Mouse (Mus musculus) G1E (cell line): ENCODE measurements around the gene Acox3. TPM values are rescaled to one million over a fixed set of nuclear protein-coding genes. Genes with fewer than 3 reads are reported as not detected.

ENCODE experiments used
- ATAC-seq: 2 replicates; pipeline ENCODE4 v1.8.0; 2016; ENCODE audit warnings: mild to moderate bottlenecking; ENCODE audit not compliant: insufficient number of reproducible peaks, poor library complexity, low FRiP score, severe bottlenecking; ENCODE audit errors: extremely low read depth
- DNase-seq: peaks from one replicate; pipeline ENCODE4 v3.0.0; 2012; ENCODE audit warnings: low spot score
- H3K27me3 ChIP-seq: 2 replicates; pipeline ENCODE4 v1.6.1; 2012; ENCODE audit warnings: mild to moderate bottlenecking, low read length, inconsistent platforms; ENCODE audit not compliant: insufficient read depth
- H3K36me3 ChIP-seq: replicated peaks from 2 replicates; pipeline ENCODE3; 2012; ENCODE audit warnings: mild to moderate bottlenecking, inconsistent platforms
- H3K4me1 ChIP-seq: 2 replicates; pipeline ENCODE4 v1.6.1; 2012; ENCODE audit warnings: low read depth, low read length, inconsistent platforms, mixed read lengths; ENCODE audit not compliant: insufficient read depth
- H3K4me3 ChIP-seq: 2 replicates; pipeline ENCODE4 v1.5.1; 2012; ENCODE audit warnings: low read depth, mild to moderate bottlenecking, inconsistent platforms, low read length, moderate library complexity, mixed read lengths
- H3K9me3 ChIP-seq: replicated peaks from 2 replicates; pipeline ENCODE4 v1.6.1; 2012; ENCODE audit warnings: inconsistent platforms
- CTCF ChIP-seq: IDR thresholded peaks from 2 replicates; pipeline ENCODE4 v1.5.1; 2012; ENCODE audit warnings: low read depth, low read length, inconsistent platforms, mixed read lengths
- GATA1 ChIP-seq: IDR thresholded peaks from 2 replicates; pipeline ENCODE4 v1.6.1; 2012; ENCODE audit warnings: borderline replicate concordance, low read length, inconsistent platforms, mixed read lengths
- GATA2 ChIP-seq: IDR thresholded peaks from 2 replicates; pipeline ENCODE4 v1.6.1; 2012; ENCODE audit warnings: low read depth, low read length, inconsistent platforms, borderline replicate concordance
- POLR2AphosphoS5 ChIP-seq: IDR thresholded peaks from 2 replicates; pipeline ENCODE4 v1.6.1; 2012; ENCODE audit warnings: low read depth, low read length, inconsistent platforms; ENCODE audit not compliant: insufficient replicate concordance
- TAL1 ChIP-seq: conservative IDR thresholded peaks from 2 replicates; pipeline ENCODE4 v1.6.1; 2012; ENCODE audit warnings: low read depth, low read length, inconsistent platforms, mixed read lengths
- polyA plus RNA-seq: library from polyadenylated mRNA; stranded (reverse); fragments of >175 nt; gene quantifications from 2 replicates; pipeline ENCODE4 v1.2.3, GENCODE M21; 2012
- total RNA-seq, 2 experiments: library from RNA; stranded (forward) in 1 of 2; stranded (reverse) in 1 of 2; fragments of 200-1000 nt in 1 of 2; fragments of >200 nt in 1 of 2; fragmentation: Nextera tagmentation in 1 of 2; gene quantifications; 2 replicates each; pipeline ENCODE4 v1.2.3; 2014 to 2017

The Acox3 gene
- total and polyA plus RNA-seq, 3 experiments: 8.5 to 51.8 (median 41.2) TPM

DNA sequence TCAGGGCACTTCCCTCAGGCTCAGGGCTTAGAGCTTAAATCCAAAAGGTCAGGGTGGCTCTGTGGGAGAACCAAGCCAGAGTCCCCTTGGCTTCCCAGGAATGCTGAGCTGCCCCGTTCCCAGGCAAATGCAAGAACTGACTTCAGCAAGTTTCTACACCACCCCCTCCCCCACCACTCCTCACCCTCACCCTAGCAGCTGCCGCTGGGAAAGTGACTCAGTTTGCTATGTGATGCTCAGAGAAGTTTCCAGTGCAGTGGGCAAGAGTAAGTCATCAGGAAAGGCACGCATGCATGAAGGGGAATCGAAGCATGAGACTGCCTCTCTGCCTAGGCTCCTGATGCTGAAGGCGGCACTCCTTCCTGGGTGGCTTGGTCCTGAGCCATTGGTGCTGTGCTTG is 34.1 kb downstream of the Acox3 start:
- Histone ChIP-seq H3K4me3 (no peak overlapping the region), H3K27me3 (peaks cover 14% of the 10 kb centered on the region), H3K9me3 (no peaks in the 10 kb centered on the region), H3K4me1 (no peaks in the 10 kb centered on the region), H3K36me3 (peaks cover 7% of the 10 kb centered on the region)
- TF ChIP-seq GATA2: no peak
- no peak for DNase-seq
- ATAC-seq: no peak

DNA sequence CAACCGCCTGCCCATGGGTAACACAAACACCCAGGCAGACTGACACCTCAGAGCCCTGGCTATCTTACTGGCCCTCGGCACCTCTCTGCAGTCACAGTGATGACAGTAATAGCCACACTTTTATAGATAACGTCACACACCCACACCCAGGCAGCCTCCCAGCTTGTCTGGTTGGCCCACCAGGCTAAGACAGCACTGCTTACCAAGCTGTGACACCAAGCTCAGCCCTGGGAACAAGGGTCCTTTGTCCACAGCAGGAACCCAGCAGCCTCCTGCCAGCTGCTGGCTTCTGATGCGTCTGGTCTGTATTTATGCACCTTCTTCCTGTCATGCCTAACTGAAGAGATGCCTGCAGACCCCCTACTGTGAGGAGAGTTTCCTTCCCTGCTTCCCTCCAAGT is 38.3 kb downstream of the Acox3 start:
- DNase-seq (no peak), ATAC-seq (no peak)
- no peak for TF ChIP-seq TAL1
- no peak for TF ChIP-seq CTCF
- TF ChIP-seq GATA1: no peak
- TF ChIP-seq GATA2: no peak
- no peak for TF ChIP-seq POLR2AphosphoS5
- no peak overlapping the region for H3K4me3 ChIP-seq
- no peaks in the 10 kb centered on the region for H3K4me1 ChIP-seq
- H3K9me3 ChIP-seq: no peaks in the 10 kb centered on the region
- no peaks in the 10 kb centered on the region for H3K36me3 ChIP-seq
- H3K27me3 ChIP-seq: peaks cover 17% of the 10 kb centered on the region

DNA sequence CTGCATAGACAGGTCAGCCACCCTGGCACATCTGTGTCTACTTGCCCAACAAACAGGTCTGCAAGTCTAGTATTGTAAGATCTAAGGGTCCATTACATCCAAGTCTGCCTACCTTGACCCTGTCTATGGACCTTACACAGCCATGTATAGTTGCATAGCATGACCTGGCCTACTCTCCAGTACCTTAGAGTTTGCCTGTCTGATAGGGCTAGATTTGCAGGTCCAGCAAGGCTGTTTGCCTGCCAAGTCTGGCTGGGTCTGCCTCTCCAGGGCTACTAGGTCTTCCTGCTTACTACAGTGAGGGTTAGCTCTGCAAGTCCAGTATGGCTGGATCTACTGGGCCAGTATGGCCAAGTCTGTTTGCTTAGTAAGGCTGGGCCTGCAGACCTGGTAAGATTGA is 41.0 kb downstream of the Acox3 start:
- TF ChIP-seq TAL1: no peak
- no peak for TF ChIP-seq CTCF
- no peak for TF ChIP-seq GATA1
- TF ChIP-seq POLR2AphosphoS5: no peak
- no peak for TF ChIP-seq GATA2
- Histone ChIP-seq H3K27me3 (peaks cover 17% of the 10 kb centered on the region), H3K36me3 (no peaks in the 10 kb centered on the region), H3K4me3 (no peak overlapping the region), H3K4me1 (no peaks in the 10 kb centered on the region), H3K9me3 (no peaks in the 10 kb centered on the region)
- no peak for DNase-seq
- ATAC-seq: no peak

DNA sequence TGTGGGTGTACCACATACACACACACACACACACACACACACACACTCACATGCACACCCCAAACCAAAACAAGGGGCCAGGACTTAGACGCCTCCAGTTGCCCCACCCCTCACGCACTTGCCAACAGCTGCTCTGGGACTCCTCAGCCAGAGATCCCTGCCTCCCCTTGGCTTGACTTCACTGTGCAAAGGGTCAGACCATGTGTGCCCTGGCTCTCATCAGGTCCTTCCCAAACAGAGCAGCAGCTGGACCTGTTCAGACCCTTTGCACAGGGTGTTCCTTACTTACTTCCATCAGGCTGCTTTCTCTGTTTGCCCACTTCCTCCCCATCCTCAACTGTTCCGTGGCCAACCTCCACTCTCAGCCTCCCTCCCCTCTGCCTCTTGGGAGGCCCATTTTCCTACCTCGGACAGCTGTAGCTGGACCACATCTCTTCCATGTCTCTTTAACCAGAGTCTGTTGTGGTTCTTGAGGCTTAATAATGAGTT is 42.0 kb downstream of the Acox3 start:
- Histone ChIP-seq H3K4me3 (no peak overlapping the region), H3K36me3 (no peaks in the 10 kb centered on the region), H3K4me1 (no peaks in the 10 kb centered on the region), H3K27me3 (peaks cover 15% of the 10 kb centered on the region), H3K9me3 (no peaks in the 10 kb centered on the region)
- no peak for DNase-seq
- no peak for ATAC-seq
- TF ChIP-seq GATA1 (no peak), CTCF (no peak), GATA2 (no peak), TAL1 (no peak), POLR2AphosphoS5 (no peak)

DNA sequence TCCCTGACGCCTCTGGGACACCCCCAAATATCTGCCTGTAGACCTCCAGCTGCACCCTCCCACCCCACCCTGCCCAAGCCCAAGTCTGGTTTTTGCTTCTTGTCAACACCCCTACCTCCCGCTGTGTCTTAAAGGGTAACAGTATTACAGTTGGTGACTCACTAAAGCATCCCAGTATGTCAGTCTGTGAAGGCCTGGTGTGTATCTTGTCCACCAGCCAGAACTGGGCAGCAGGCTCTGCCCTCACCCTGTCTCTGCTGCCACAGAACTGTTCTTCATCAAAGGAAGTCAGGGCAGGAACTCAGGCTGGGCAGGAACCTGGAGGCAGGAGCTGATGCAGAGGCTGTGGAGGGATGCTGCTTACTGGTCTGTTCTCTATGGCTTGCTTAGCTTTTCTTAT is 43.6 kb downstream of the Acox3 start:
- Histone ChIP-seq H3K4me1 (no peaks in the 10 kb centered on the region), H3K27me3 (peaks cover 7% of the 10 kb centered on the region), H3K36me3 (no peaks in the 10 kb centered on the region), H3K9me3 (no peaks in the 10 kb centered on the region), H3K4me3 (no peak overlapping the region)
- TF ChIP-seq TAL1 (no peak), POLR2AphosphoS5 (no peak), CTCF (no peak), GATA2 (no peak), GATA1 (no peak)
- ATAC-seq: no peak
- DNase-seq: no peak

DNA sequence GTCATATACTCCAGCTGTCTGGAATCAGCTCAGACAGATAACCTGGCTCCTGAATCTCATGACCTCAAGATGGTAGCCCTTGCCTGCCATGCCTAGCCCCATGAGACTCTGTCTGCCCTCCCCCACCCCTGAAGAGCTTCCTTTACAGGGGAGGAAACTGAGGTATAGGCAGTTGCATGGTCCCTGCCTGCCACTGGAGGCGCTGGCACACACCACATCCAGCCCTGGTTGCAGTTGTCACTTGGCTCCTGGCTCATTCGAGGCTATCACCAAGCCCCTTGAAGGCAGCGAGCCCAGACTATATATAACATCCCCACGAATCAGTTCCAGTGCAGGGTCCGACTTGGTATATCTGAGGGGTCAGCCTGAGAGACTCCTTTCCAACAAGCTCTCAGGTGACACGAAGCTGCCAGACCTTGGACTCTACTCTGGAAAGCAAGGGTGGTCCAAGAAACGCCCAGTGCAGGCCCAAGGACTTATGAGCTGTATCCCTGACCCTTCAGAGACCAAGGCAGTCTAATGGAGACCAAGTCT is 44.5 kb downstream of the Acox3 start:
- Histone ChIP-seq H3K4me3 (no peak overlapping the region), H3K36me3 (no peaks in the 10 kb centered on the region), H3K9me3 (no peaks in the 10 kb centered on the region), H3K4me1 (no peaks in the 10 kb centered on the region), H3K27me3 (peaks cover 6% of the 10 kb centered on the region; the same call in 1 of the 2 replicates)
- DNase-seq (no peak), ATAC-seq (no peak)
- TF ChIP-seq GATA2: no peak
- no peak for TF ChIP-seq TAL1
- TF ChIP-seq GATA1: no peak
- no peak for TF ChIP-seq POLR2AphosphoS5
- no peak for TF ChIP-seq CTCF

DNA sequence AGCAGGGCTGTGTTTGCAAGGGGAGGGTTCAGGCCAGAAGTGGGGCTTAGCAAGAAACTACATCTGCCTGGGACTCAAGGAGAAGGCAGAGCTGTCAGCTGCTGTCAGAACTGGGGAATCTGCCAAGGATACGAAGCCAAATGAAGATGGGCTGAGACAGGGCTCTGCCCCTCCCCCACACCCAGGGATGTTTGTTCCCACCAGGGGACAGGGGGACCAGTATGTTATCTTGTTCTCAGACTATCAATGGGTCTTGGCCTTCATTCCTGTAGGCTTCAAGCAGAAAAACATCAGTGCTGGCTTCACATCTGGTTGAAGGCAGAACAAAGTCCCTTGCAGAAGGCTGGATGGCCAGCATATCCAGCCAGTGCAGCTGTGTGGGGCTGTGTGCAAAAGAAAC is 45.8 kb downstream of the Acox3 start:
- ATAC-seq (no peak), DNase-seq (no peak)
- Histone ChIP-seq H3K4me3 (no peak overlapping the region), H3K36me3 (no peaks in the 10 kb centered on the region), H3K27me3 (peaks cover 6% of the 10 kb centered on the region; the same call in 1 of the 2 replicates), H3K9me3 (no peaks in the 10 kb centered on the region), H3K4me1 (no peaks in the 10 kb centered on the region)
- no peak for TF ChIP-seq GATA2
- no peak for TF ChIP-seq TAL1
- TF ChIP-seq POLR2AphosphoS5: no peak
- TF ChIP-seq CTCF: no peak
- no peak for TF ChIP-seq GATA1
